Mouse (Mus musculus): ENCODE data around the gene Hs3st4.

DNA sequence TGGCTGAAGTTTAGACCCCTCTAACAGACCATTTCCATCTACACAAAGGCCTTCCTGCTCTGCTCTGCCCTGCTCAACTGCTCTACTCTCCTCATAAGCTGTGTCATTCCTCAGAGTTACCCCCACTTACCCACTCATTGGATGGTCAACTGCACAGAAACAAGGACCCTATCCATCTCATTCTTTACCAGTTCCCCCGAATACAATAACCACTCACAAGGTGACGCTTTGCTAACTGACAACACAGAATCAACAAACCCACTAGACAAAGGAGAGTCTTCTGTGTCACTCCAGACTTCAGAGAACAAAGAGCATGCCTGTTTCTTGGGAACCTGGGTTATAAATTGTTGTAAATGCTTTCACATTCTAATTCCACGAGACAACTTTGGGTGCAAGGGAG lies 9.5 kb downstream of the Hs3st4 start:
- TF ChIP-seq CTCF (IDR thresholded peaks at IDR 0.05; ENCODE audit: control insufficient read depth, insufficient read depth, low read length) (no peak), POLR2A (IDR thresholded peaks at IDR 0.05; ENCODE audit: borderline replicate concordance, control insufficient read depth, low read depth, low read length) (no peak)
